Comparison of ENCODE assay signal across 9 mouse cellular contexts in the genomic region with DNA sequence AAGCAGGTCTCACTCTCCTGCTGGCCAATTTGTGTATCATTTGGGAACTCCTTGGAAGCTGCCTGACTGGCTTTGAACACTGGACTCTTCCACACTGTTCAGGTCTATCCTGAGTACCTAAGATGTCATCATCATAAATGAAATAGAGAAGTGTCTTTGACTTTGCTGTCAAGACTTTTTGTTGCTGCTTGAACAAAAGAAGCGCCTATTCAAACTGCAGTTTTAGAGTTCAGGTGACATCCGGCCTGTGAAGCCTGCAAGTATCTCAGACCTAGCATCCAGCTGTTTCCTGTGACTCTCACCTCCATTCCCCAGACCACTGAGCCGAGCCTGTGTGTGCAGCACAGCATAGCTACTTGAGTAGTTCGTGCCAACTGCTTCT. TPM values are rescaled to one million over a fixed set of nuclear protein-coding genes. Genes with fewer than 3 reads are reported as not detected.
DNase-seq lines count a peak whose midpoint lies in the region; ATAC-seq and TF ChIP-seq lines count a peak whose summit lies in the region.
"Had no signal": no experiment of that assay in that cellular context is flagged by ENCODE, and none has a peak within 500 bp of the region (broad histone marks: within the 10 kb centered on the region; RNA-seq: fewer than 3 reads in every experiment).

No protein-coding gene starts in this region.

- peak overlapping the region; percentile 40 for H3K4me3 ChIP-seq in embryonic facial prominence, embryonic 11.5 days (ENCODE audit: low read depth, low read length)
- H3K4me3 ChIP-seq in hindbrain, postnatal 0 days (ENCODE audit: low read length), result peak overlapping the region; percentile 45
- peak overlapping the region; percentile 23 for H3K4me3 ChIP-seq in liver, embryonic 15.5 days (replicated peaks)
- peak overlapping the region; percentile 63 for H3K4me3 ChIP-seq in olfactory bulb, adult 2 months (ENCODE audit: insufficient read depth, low read depth, low read length)

- DNase-seq in cerebellum, postnatal 25 days, result peak; percentile 50 to 56
- peak; percentile 30 for DNase-seq in embryonic facial prominence, embryonic 11.5 days (ENCODE audit: low spot score)
- peak; percentile 30 for DNase-seq in hindbrain, postnatal 0 days (ENCODE audit: low spot score)
- no peak for DNase-seq in gastrocnemius, adult 8-10 months (ENCODE audit: low spot score in 2 of 2)
- no peak for DNase-seq in ovary, postnatal 10 days (ENCODE audit: low spot score)

- H3K9me3 ChIP-seq in embryonic facial prominence, embryonic 11.5 days (replicated peaks; ENCODE audit: control insufficient read depth, low read length), result no peaks in the 10 kb centered on the region
- no peaks in the 10 kb centered on the region for H3K9me3 ChIP-seq in hindbrain, postnatal 0 days (ENCODE audit: low read length)
- H3K9me3 ChIP-seq in liver, embryonic 15.5 days (replicated peaks), result no peaks in the 10 kb centered on the region

- WGBS in embryonic facial prominence, embryonic 11.5 days, result 46% methylated on average over 4 of the region's 4 CpGs
- WGBS in hindbrain, postnatal 0 days, result 22% methylated on average over 4 of the region's 4 CpGs
- 44% methylated on average over 4 of the region's 4 CpGs for WGBS in liver, embryonic 15.5 days (ENCODE audit: insufficient replicate concordance)
- WGBS in olfactory bulb, adult 2 months, result 10% methylated on average over 4 of the region's 4 CpGs

- no peak overlapping the region for H3K27ac ChIP-seq in embryonic facial prominence, embryonic 11.5 days (replicated peaks; ENCODE audit: low read depth, low read length)
- no peak overlapping the region for H3K27ac ChIP-seq in hindbrain, postnatal 0 days
- no peak overlapping the region for H3K27ac ChIP-seq in liver, embryonic 15.5 days (replicated peaks)
- H3K27ac ChIP-seq in olfactory bulb, adult 2 months (ENCODE audit: insufficient read depth, low read depth, low read length), result peak overlapping the region; percentile 73

- no peaks in the 10 kb centered on the region for H3K36me3 ChIP-seq in embryonic facial prominence, embryonic 11.5 days (replicated peaks; ENCODE audit: control insufficient read depth, insufficient read depth, low read depth, low read length)
- no peaks in the 10 kb centered on the region for H3K36me3 ChIP-seq in hindbrain, postnatal 0 days (ENCODE audit: insufficient read depth, low read length)
- H3K36me3 ChIP-seq in liver, embryonic 15.5 days (replicated peaks), result peaks cover 25% of the 10 kb centered on the region

- H3K4me1 ChIP-seq in embryonic facial prominence, embryonic 11.5 days (ENCODE audit: control insufficient read depth, insufficient read depth, low read length), result no peaks in the 10 kb centered on the region
- peaks cover 18% of the 10 kb centered on the region for H3K4me1 ChIP-seq in hindbrain, postnatal 0 days (ENCODE audit: insufficient read depth, low read length)
- H3K4me1 ChIP-seq in liver, embryonic 15.5 days (replicated peaks), result peaks cover 55% of the 10 kb centered on the region
- peaks cover 4% of the 10 kb centered on the region for H3K4me1 ChIP-seq in olfactory bulb, adult 2 months (ENCODE audit: control insufficient read depth, insufficient read depth, low read length)

- no peak; the same call in 1 of the 2 replicates for TF ChIP-seq CTCF in hindbrain, postnatal 0 days (IDR thresholded peaks at IDR 0.05; ENCODE audit: low read depth)
- TF ChIP-seq CTCF in olfactory bulb, adult 2 months (IDR thresholded peaks at IDR 0.05; ENCODE audit: insufficient read depth, low read depth, low read length), result no peak

- no peak for ATAC-seq in cerebellum, adult (ENCODE audit: insufficient number of reproducible peaks, low FRiP score, low TSS enrichment)
- ATAC-seq in embryonic facial prominence, embryonic 11.5 days (replicated peaks; ENCODE audit: insufficient number of reproducible peaks, low FRiP score, low TSS enrichment, low read depth), result no peak
- ATAC-seq in hindbrain, postnatal 0 days, result no peak
- no peak for ATAC-seq in liver, embryonic 15.5 days (ENCODE audit: insufficient read depth)
- ATAC-seq: Patski had no signal

- TF ChIP-seq POLR2A in olfactory bulb, adult 2 months (IDR thresholded peaks at IDR 0.05; ENCODE audit: insufficient read depth, low read depth, low read length), result no peak

- no peak overlapping the region for H3K9ac ChIP-seq in embryonic facial prominence, embryonic 11.5 days (replicated peaks; ENCODE audit: low read length)
- H3K9ac ChIP-seq in hindbrain, postnatal 0 days (replicated peaks; ENCODE audit: low read length), result peak overlapping the region; percentile 50
- no peak overlapping the region for H3K9ac ChIP-seq in liver, embryonic 15.5 days

- H3K27me3 ChIP-seq in embryonic facial prominence, embryonic 11.5 days (ENCODE audit: control insufficient read depth, insufficient read depth, low read length), result no peaks in the 10 kb centered on the region
- H3K27me3 ChIP-seq in hindbrain, postnatal 0 days (ENCODE audit: insufficient read depth, low read length), result no peaks in the 10 kb centered on the region
- H3K27me3 ChIP-seq in liver, embryonic 15.5 days, result no peaks in the 10 kb centered on the region
- H3K27me3 ChIP-seq: Patski had no signal

- peak overlapping the region; percentile 39 for H3K4me2 ChIP-seq in embryonic facial prominence, embryonic 11.5 days (ENCODE audit: low read depth, low read length)
- peak overlapping the region; percentile 83 for H3K4me2 ChIP-seq in hindbrain, postnatal 0 days (ENCODE audit: low read depth, low read length)
- peak overlapping the region; percentile 38 for H3K4me2 ChIP-seq in liver, embryonic 15.5 days

RNA-seq across cellular contexts. Expression of gene Btg1, which starts 4.1 kb away (rescaled TPM):
- polyA plus RNA-seq in embryonic facial prominence, embryonic 11.5 days (2014; fragmentation: Nextera tagmentation; extraction: Ambion mirVana), result 48.4 and 48.9 TPM in 2 replicates
- total RNA-seq in hindbrain, postnatal 0 days (2014; rRNA removed), result 18.7 and 18.9 TPM in 2 replicates
- 28.6 and 29.7 TPM in 2 replicates for polyA plus RNA-seq in hindbrain, postnatal 0 days (2015; fragmentation: Nextera tagmentation; extraction: Ambion mirVana)
- polyA plus RNA-seq in liver, embryonic 15.5 days (2015; fragmentation: Nextera tagmentation; extraction: Ambion mirVana), result 9.5 and 11.6 TPM in 2 replicates
- polyA plus RNA-seq in olfactory bulb, adult 2 months (2012; ENCODE audit: insufficient read depth, insufficient read length, low replicate concordance, missing spikeins), result 101 TPM in 1 of 2 replicates, not detected in the other
- 10 to 100 TPM in 3 of 4 experiments, 1 to 10 TPM in 1; 8.8 to 11.8 (median 11.6) TPM for total RNA-seq in gastrocnemius, adult 8-10 months (2022)

Comparison
In these comparisons a context has a peak if more than half of its experiments do, and no peak if none do; other contexts are left out.
1. DNase-seq: peak in cerebellum, postnatal 25 days (2 of 2), embryonic facial prominence, embryonic 11.5 days (single experiment) and hindbrain, postnatal 0 days (single experiment); none in gastrocnemius, adult 8-10 months (0 of 2) and ovary, postnatal 10 days (single experiment).
2. Peak in every context shown above with its lines, with median percentiles within 50 percentile points of each other: H3K4me2 ChIP-seq and H3K4me3 ChIP-seq.